Comparison of ENCODE assay signal across 25 mouse cellular contexts in the genomic region with DNA sequence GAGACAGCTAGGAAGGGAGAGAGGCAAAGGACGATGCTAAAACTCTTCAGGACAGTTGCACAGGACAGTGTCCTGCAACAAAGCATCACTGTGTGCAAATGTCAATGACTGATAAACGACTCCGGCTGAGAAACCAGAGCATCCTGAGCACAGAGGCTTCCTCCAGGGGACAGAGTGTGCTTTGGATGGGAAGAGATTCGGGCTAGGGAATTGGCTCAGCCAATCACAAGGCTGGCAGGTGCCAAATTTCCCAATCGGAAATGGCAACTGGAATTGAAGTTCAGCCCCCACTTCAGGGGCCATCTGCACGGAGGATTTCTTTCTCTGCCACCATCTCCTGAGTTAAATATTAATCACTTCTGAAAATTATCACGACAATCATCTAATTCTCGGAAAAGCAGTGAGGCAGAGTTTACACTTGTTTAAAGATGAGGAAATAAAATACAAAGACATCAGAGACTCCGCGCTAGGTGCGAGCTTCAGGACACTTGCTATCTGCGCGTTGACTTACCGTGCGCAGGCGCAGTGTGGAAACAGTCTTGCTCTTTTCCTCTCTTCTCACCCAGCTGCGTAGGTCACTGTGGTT. TPM values are rescaled to one million over a fixed set of nuclear protein-coding genes. Genes with fewer than 3 reads are reported as not detected.
DNase-seq lines count a peak whose midpoint lies in the region; ATAC-seq and TF ChIP-seq lines count a peak whose summit lies in the region.
"Had no signal": no experiment of that assay in that cellular context is flagged by ENCODE, and none has a peak within 500 bp of the region (broad histone marks: within the 10 kb centered on the region; RNA-seq: fewer than 3 reads in every experiment).

No protein-coding gene starts in this region.

- H3K27me3 ChIP-seq in liver, adult 2 months (ENCODE audit: control insufficient read depth, insufficient read depth, low read length): no peaks in the 10 kb centered on the region
- no peaks in the 10 kb centered on the region for H3K27me3 ChIP-seq in neural tube, embryonic 15.5 days (replicated peaks)
- H3K27me3 ChIP-seq: embryonic facial prominence, embryonic 12.5 days; embryonic facial prominence, embryonic 15.5 days; forebrain, embryonic 12.5 days; forebrain, embryonic 15.5 days; hindbrain, embryonic 12.5 days; hindbrain, embryonic 15.5 days had no signal

- no peak overlapping the region for H3K9ac ChIP-seq in liver, adult 2 months (ENCODE audit: low read depth, low read length)
- H3K9ac ChIP-seq in neural tube, embryonic 15.5 days (replicated peaks): no peak overlapping the region
- H3K9ac ChIP-seq: embryonic facial prominence, embryonic 12.5 days; embryonic facial prominence, embryonic 15.5 days; forebrain, embryonic 12.5 days; forebrain, embryonic 15.5 days; hindbrain, embryonic 12.5 days; hindbrain, embryonic 15.5 days had no signal

- H3K4me3 ChIP-seq in liver, adult 2 months (ENCODE audit: insufficient read depth, low read depth, low read length): no peak overlapping the region
- H3K4me3 ChIP-seq in neural tube, embryonic 15.5 days (replicated peaks): no peak overlapping the region
- H3K4me3 ChIP-seq: embryonic facial prominence, embryonic 12.5 days; embryonic facial prominence, embryonic 15.5 days; forebrain, embryonic 12.5 days; forebrain, embryonic 15.5 days; hindbrain, embryonic 12.5 days; hindbrain, embryonic 15.5 days had no signal

- no peaks in the 10 kb centered on the region for H3K79me2 ChIP-seq in liver, adult 2 months (ENCODE audit: control insufficient read depth, insufficient read depth, low read length)

- H3K4me2 ChIP-seq in neural tube, embryonic 15.5 days: no peak overlapping the region
- H3K4me2 ChIP-seq: embryonic facial prominence, embryonic 12.5 days; embryonic facial prominence, embryonic 15.5 days; forebrain, embryonic 12.5 days; forebrain, embryonic 15.5 days; heart, embryonic 11.5 days; hindbrain, embryonic 12.5 days; hindbrain, embryonic 15.5 days had no signal

- H3K36me3 ChIP-seq in liver, adult 2 months (ENCODE audit: control insufficient read depth, insufficient read depth, low read length): no peaks in the 10 kb centered on the region
- H3K36me3 ChIP-seq in neural tube, embryonic 15.5 days: no peaks in the 10 kb centered on the region
- H3K36me3 ChIP-seq: embryonic facial prominence, embryonic 12.5 days; embryonic facial prominence, embryonic 15.5 days; forebrain, embryonic 12.5 days; forebrain, embryonic 15.5 days; hindbrain, embryonic 12.5 days; hindbrain, embryonic 15.5 days had no signal

- 0 out of 2 replicates have a peak, but pooled peaks cover 5% of the 10 kb centered on the region for H3K4me1 ChIP-seq in liver, adult 2 months (ENCODE audit: control insufficient read depth, insufficient read depth, low read length)
- H3K4me1 ChIP-seq in neural tube, embryonic 15.5 days: peaks cover 8% of the 10 kb centered on the region
- H3K4me1 ChIP-seq: embryonic facial prominence, embryonic 12.5 days; forebrain, embryonic 12.5 days; forebrain, embryonic 15.5 days had no signal

- no peak for TF ChIP-seq POLR2A in liver, adult 2 months (IDR thresholded peaks at IDR 0.05; ENCODE audit: extremely low read depth, insufficient read depth, low read length)

- TF ChIP-seq CTCF in liver, adult 2 months (IDR thresholded peaks at IDR 0.05; ENCODE audit: low read depth, low read length): no peak

- no peak for ATAC-seq in neural tube, embryonic 15.5 days (ENCODE audit: low FRiP score)
- ATAC-seq: CD4-positive, CD25-positive, alpha-beta regulatory T cell, adult 4 months; forebrain, embryonic 15.5 days; intestine, postnatal 0 days had no signal

- peak; percentile 30 for DNase-seq in gastrocnemius, postnatal 25 days
- DNase-seq in gastrocnemius, postnatal 4 days (ENCODE audit: low spot score in 2 of 2): no peak
- DNase-seq in liver, adult 2 months (ENCODE audit: extremely low read depth, low read depth, low spot score): peak; percentile 82
- DNase-seq in liver: no peak
- peak; percentile 35 for DNase-seq in R1 (ENCODE audit: low read depth, low spot score)
- peak; percentile 12 for DNase-seq in brain, adult 2 months (ENCODE audit: low read depth, low spot score)
- DNase-seq in cerebellum, adult 11-12 months: no peak
- DNase-seq: adrenal gland, adult 2 months; adrenal gland, postnatal 25 days; cerebellum, adult 2 months; cerebellum, adult 9-11 months; cerebellum, postnatal 25 days had no signal

- no peak overlapping the region for H3K27ac ChIP-seq in liver, adult 2 months (replicated peaks; ENCODE audit: insufficient read depth, low read depth, low read length)
- no peak overlapping the region for H3K27ac ChIP-seq in neural tube, embryonic 15.5 days (replicated peaks)
- H3K27ac ChIP-seq: embryonic facial prominence, embryonic 12.5 days; embryonic facial prominence, embryonic 15.5 days; forebrain, embryonic 12.5 days; forebrain, embryonic 15.5 days; hindbrain, embryonic 12.5 days; hindbrain, embryonic 15.5 days had no signal

- WGBS in liver, adult 2 months: 31% methylated on average over 17 of the region's 17 CpGs
- WGBS in neural tube, embryonic 15.5 days: 82% methylated on average over 17 of the region's 17 CpGs

- no peaks in the 10 kb centered on the region for H3K9me3 ChIP-seq in neural tube, embryonic 15.5 days (replicated peaks)
- H3K9me3 ChIP-seq: embryonic facial prominence, embryonic 12.5 days; embryonic facial prominence, embryonic 15.5 days; forebrain, embryonic 12.5 days; forebrain, embryonic 15.5 days; hindbrain, embryonic 12.5 days; hindbrain, embryonic 15.5 days had no signal

RNA-seq across cellular contexts. Expression of a gene that starts 18.9 kb away (rescaled TPM):
- total RNA-seq in gastrocnemius, postnatal 25 days (2021): 1 to 10 TPM; 4.4 to 4.7 TPM
- total RNA-seq in gastrocnemius, postnatal 4 days (2021): 100 to 1,000 TPM; 102 to 105 TPM
- 0.09 and 0.13 TPM in 2 replicates for total RNA-seq in liver, adult 2 months (2014; rRNA removed)
- polyA plus RNA-seq in liver, adult 2 months (2012; rRNA removed): 0.04 and 0.06 TPM in 2 replicates
- polyA plus RNA-seq in neural tube, embryonic 15.5 days (2015; fragmentation: Nextera tagmentation; extraction: Ambion mirVana): 0.35 and 0.50 TPM in 2 replicates
- total RNA-seq: common myeloid progenitor, adult 5-6 weeks; hematopoietic stem cell, adult 5-6 weeks had no signal
- polyA plus RNA-seq: C2C12; CD4-positive, CD25-positive, alpha-beta regulatory T cell, adult 4 months had no signal

Comparison
In these comparisons a context has a peak if more than half of its experiments do, and no peak if none do; other contexts are left out.
1. DNase-seq: peak in gastrocnemius, postnatal 25 days (single experiment), liver, adult 2 months (single experiment), R1 (single experiment) and brain, adult 2 months (single experiment); none in gastrocnemius, postnatal 4 days (0 of 2), liver (single experiment) and cerebellum, adult 11-12 months (single experiment).
2. RNA of a gene that starts 18.9 kb away (total RNA-seq): 102 to 105 TPM in gastrocnemius, postnatal 4 days; 4.4 to 4.7 TPM in gastrocnemius, postnatal 25 days and 0.09 to 0.13 TPM in liver, adult 2 months; every median in the first group is over 10 times any median in the second.